Mouse (Mus musculus): ENCODE measurements around the gene Olfr1295. TPM values are rescaled to one million over a fixed set of nuclear protein-coding genes. Genes with fewer than 3 reads are reported as not detected.

Gene Olfr1295
- not detected for polyA plus RNA-seq (2014; fragmentation: Illumina TruSeq; extraction: RNeasy Lipid Tissue Mini Kit (QIAGEN cat#74804); ENCODE audit: low read depth, low replicate concordance)

DNA sequence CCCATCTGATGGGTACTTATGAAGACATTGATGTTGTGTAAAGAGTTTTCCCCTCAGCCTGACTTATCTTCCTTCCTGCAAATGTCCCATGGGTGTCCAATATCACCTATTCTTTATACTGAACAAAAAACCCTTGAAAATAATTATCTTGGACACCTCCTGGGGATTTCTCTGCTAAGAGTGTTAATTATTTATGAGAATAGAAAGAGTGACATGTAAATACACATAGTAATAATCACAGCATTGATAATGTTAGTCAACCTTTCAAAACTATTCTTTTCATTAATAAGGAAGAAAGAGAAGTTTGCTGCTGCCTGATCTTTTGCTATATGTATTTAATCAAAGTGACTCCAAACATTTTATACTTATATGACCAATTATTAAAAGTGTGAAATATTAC lies at the start of gene Olfr1295:
Gene Olfr1295, minus strand, starts transcription at position 101 of the 400 bp plus-strand sequence.

DNA sequence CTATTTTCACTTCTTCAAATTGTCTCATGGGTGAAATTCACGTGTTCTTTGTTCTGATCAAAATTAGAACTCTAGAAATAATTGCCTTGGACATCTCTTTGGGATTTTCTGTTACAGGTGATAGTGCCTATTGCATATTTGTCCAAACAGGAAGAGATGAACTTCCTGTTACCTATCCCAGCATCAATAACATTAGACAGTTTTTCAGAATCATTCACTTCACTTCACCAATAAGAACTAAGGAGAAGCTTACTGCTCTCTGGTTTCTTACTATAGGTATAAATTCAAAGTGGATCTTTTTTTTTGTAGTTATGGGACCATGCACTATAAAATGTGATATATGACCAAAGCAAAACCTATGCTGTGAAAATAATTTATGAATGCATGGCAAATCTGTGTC lies 29.3 kb downstream of the Olfr1295 start, which contains the start of gene Olfr1294:
Gene Olfr1294, minus strand, starts transcription at position 101 of the 400 bp plus-strand sequence.

DNA sequence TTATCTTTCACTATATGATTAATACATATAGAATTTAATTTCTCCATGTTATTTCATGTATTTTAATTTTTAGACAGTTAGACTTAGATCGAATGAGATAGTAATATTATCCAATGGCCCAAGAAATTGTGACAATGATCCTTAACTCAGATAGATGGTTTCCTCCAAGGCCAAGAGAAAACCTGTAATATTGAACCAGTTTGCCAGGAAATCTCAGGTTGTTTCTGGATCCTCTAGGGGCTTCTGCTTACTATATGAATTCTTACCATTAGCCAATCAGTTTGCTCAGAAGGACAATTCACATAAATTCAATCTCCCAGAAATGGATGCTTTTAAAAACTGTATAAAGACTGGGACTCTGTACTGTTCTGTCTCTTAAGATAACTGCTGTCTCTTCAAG lies 44.6 kb downstream of the Olfr1295 start, which contains the start of gene Olfr1293-ps:
Gene Olfr1293-ps, plus strand, starts transcription at position 301 of the 400 bp plus-strand sequence.

Other genes with a start within 250 kb of the Olfr1295 start
- not detected for gene Olfr1281, start 243.2 kb downstream of the Olfr1295 start, polyA plus RNA-seq (2014; fragmentation: Illumina TruSeq; extraction: RNeasy Lipid Tissue Mini Kit (QIAGEN cat#74804); ENCODE audit: low read depth, low replicate concordance)
- not detected for gene Olfr1282, start 233.6 kb downstream of the Olfr1295 start, polyA plus RNA-seq (2014; fragmentation: Illumina TruSeq; extraction: RNeasy Lipid Tissue Mini Kit (QIAGEN cat#74804); ENCODE audit: low read depth, low replicate concordance)
- gene Olfr1283, start 202.9 kb downstream of the Olfr1295 start, polyA plus RNA-seq (2014; fragmentation: Illumina TruSeq; extraction: RNeasy Lipid Tissue Mini Kit (QIAGEN cat#74804); ENCODE audit: low read depth, low replicate concordance), result not detected
- gene Olfr1284, start 194.2 kb downstream of the Olfr1295 start, polyA plus RNA-seq (2014; fragmentation: Illumina TruSeq; extraction: RNeasy Lipid Tissue Mini Kit (QIAGEN cat#74804); ENCODE audit: low read depth, low replicate concordance), result not detected
- gene Olfr1286, start 146.6 kb downstream of the Olfr1295 start, polyA plus RNA-seq (2014; fragmentation: Illumina TruSeq; extraction: RNeasy Lipid Tissue Mini Kit (QIAGEN cat#74804); ENCODE audit: low read depth, low replicate concordance), result not detected
- gene Olfr1287, start 120.5 kb downstream of the Olfr1295 start, polyA plus RNA-seq (2014; fragmentation: Illumina TruSeq; extraction: RNeasy Lipid Tissue Mini Kit (QIAGEN cat#74804); ENCODE audit: low read depth, low replicate concordance), result not detected
- gene Olfr1288, start 95.6 kb downstream of the Olfr1295 start, polyA plus RNA-seq (2014; fragmentation: Illumina TruSeq; extraction: RNeasy Lipid Tissue Mini Kit (QIAGEN cat#74804); ENCODE audit: low read depth, low replicate concordance), result not detected
- not detected for gene Olfr1289, start 88.9 kb downstream of the Olfr1295 start, polyA plus RNA-seq (2014; fragmentation: Illumina TruSeq; extraction: RNeasy Lipid Tissue Mini Kit (QIAGEN cat#74804); ENCODE audit: low read depth, low replicate concordance)
- not detected for gene Olfr1290, start 75.9 kb downstream of the Olfr1295 start, polyA plus RNA-seq (2014; fragmentation: Illumina TruSeq; extraction: RNeasy Lipid Tissue Mini Kit (QIAGEN cat#74804); ENCODE audit: low read depth, low replicate concordance)
- gene Olfr1291-ps1, start 72.5 kb downstream of the Olfr1295 start, polyA plus RNA-seq (2014; fragmentation: Illumina TruSeq; extraction: RNeasy Lipid Tissue Mini Kit (QIAGEN cat#74804); ENCODE audit: low read depth, low replicate concordance), result not detected
- gene Olfr1293-ps, start 44.5 kb downstream of the Olfr1295 start, polyA plus RNA-seq (2014; fragmentation: Illumina TruSeq; extraction: RNeasy Lipid Tissue Mini Kit (QIAGEN cat#74804); ENCODE audit: low read depth, low replicate concordance), result not detected
- gene Olfr1294, start 29.4 kb downstream of the Olfr1295 start, polyA plus RNA-seq (2014; fragmentation: Illumina TruSeq; extraction: RNeasy Lipid Tissue Mini Kit (QIAGEN cat#74804); ENCODE audit: low read depth, low replicate concordance), result not detected
- gene Olfr1297, start 56.8 kb upstream of the Olfr1295 start, polyA plus RNA-seq (2014; fragmentation: Illumina TruSeq; extraction: RNeasy Lipid Tissue Mini Kit (QIAGEN cat#74804); ENCODE audit: low read depth, low replicate concordance), result not detected
- gene Olfr1298, start 79.5 kb upstream of the Olfr1295 start, polyA plus RNA-seq (2014; fragmentation: Illumina TruSeq; extraction: RNeasy Lipid Tissue Mini Kit (QIAGEN cat#74804); ENCODE audit: low read depth, low replicate concordance), result not detected
- not detected for gene Olfr1299, start 91.7 kb upstream of the Olfr1295 start, polyA plus RNA-seq (2014; fragmentation: Illumina TruSeq; extraction: RNeasy Lipid Tissue Mini Kit (QIAGEN cat#74804); ENCODE audit: low read depth, low replicate concordance)
- not detected for gene Olfr1301, start 181.3 kb upstream of the Olfr1295 start, polyA plus RNA-seq (2014; fragmentation: Illumina TruSeq; extraction: RNeasy Lipid Tissue Mini Kit (QIAGEN cat#74804); ENCODE audit: low read depth, low replicate concordance)
- gene Olfr1302, start 207.7 kb upstream of the Olfr1295 start, polyA plus RNA-seq (2014; fragmentation: Illumina TruSeq; extraction: RNeasy Lipid Tissue Mini Kit (QIAGEN cat#74804); ENCODE audit: low read depth, low replicate concordance), result not detected

Measured in kidney, adult 10 weeks (tissue).